Mouse (Mus musculus) lung, postnatal 0 days (tissue): ENCODE measurements at regions not wholly inside any gene's neighbourhood (a gene's known extent, or its start where the extent isn't known, plus 50 kb on each side); places are given as distances from the start of the nearest gene placed in this dataset.

Source experiments
- CTCF ChIP-seq: IDR thresholded peaks from 2 replicates; pipeline ENCODE4 v1.5.1; 2016; ENCODE audit warnings: antibody characterized with exemption, mild to moderate bottlenecking
- EP300 ChIP-seq: IDR thresholded peaks from 2 replicates; pipeline ENCODE4 v1.6.1; 2016; ENCODE audit warnings: antibody characterized with exemption, mild to moderate bottlenecking, control low read depth

DNA sequence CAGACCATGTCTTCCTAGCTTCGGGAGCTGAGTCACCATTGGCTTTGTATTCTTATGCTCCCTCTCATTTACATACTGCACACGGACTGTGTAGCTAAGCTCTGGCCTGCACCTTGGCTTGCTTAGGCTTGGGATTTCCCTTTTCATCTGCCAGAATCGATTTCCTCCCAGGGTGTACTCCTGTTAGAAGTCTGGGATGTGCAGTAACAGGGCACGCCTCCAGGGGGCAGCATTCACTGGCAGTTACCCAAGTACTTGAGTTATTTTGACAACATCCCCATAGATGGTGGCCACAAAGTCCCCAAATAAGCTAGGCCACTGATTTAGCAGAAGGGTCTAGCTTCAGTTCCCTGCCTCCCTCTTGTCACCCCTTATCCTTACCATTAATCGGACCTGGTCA is 102.2 kb upstream of the Cpne4 start:
- TF ChIP-seq CTCF: peak; percentile 70
- no peak for TF ChIP-seq EP300
